Mouse (Mus musculus): ENCODE data around the gene Palm3. TPM values are rescaled to one million over a fixed set of nuclear protein-coding genes. Genes with fewer than 3 reads are reported as not detected.

Gene Palm3
- polyA plus RNA-seq, 1 experiment from 2014 or later = 6.7 TPM

- 85% methylated on average over 2 of the region's 2 CpGs for WGBS
- Histone ChIP-seq H3K4me2 (no peak overlapping the region), H3K9me3 (no peaks in the 10 kb centered on the region), H3K4me1 (no peaks in the 10 kb centered on the region), H3K9ac (no peak overlapping the region), H3K4me3 (replicated peaks) (no peak overlapping the region), H3K27me3 (replicated peaks) (no peaks in the 10 kb centered on the region), H3K36me3 (no peaks in the 10 kb centered on the region), H3K27ac (no peak overlapping the region)
- ATAC-seq (ENCODE audit: insufficient read depth, low FRiP score, low read depth) = no peak
Measured at GRCm38 (mm10) chr8:84060245-84060644, 39.0 kb downstream of the Palm3 start.

- Histone ChIP-seq H3K9me3 (no peaks in the 10 kb centered on the region), H3K27ac (no peak overlapping the region), H3K9ac (no peak overlapping the region), H3K27me3 (replicated peaks) (no peaks in the 10 kb centered on the region), H3K4me3 (replicated peaks) (no peak overlapping the region), H3K4me1 (peaks cover 14% of the 10 kb centered on the region), H3K36me3 (no peaks in the 10 kb centered on the region), H3K4me2 (no peak overlapping the region)
- ATAC-seq (ENCODE audit: insufficient read depth, low FRiP score, low read depth) = no peak
- WGBS = 62% methylated on average over 8 of the region's 8 CpGs
Measured at GRCm38 (mm10) chr8:84063861-84064610, 42.8 kb downstream of the Palm3 start.

- ATAC-seq (ENCODE audit: insufficient read depth, low FRiP score, low read depth) = no peak
- Histone ChIP-seq H3K9ac (peak within 1 kb of the TSS; percentile 37; the same call in 1 of the 2 replicates), H3K27me3 (replicated peaks) (no peaks in the 10 kb centered on the region), H3K27ac (peak within 1 kb of the TSS; percentile 89), H3K9me3 (no peaks in the 10 kb centered on the region), H3K4me2 (peak within 1 kb of the TSS; percentile 83), H3K4me3 (replicated peaks) (peak within 1 kb of the TSS; percentile 89), H3K4me1 (peaks cover 23% of the 10 kb centered on the region), H3K36me3 (no peaks in the 10 kb centered on the region)
- 88% methylated on average over 1 of the region's 1 CpGs for WGBS
Measured at GRCm38 (mm10) chr8:84065037-84065436, 43.8 kb downstream of the Palm3 start, which contains the start of gene Gm10643. Gene Gm10643 (minus strand): TSS chr8:84065137.

DNA sequence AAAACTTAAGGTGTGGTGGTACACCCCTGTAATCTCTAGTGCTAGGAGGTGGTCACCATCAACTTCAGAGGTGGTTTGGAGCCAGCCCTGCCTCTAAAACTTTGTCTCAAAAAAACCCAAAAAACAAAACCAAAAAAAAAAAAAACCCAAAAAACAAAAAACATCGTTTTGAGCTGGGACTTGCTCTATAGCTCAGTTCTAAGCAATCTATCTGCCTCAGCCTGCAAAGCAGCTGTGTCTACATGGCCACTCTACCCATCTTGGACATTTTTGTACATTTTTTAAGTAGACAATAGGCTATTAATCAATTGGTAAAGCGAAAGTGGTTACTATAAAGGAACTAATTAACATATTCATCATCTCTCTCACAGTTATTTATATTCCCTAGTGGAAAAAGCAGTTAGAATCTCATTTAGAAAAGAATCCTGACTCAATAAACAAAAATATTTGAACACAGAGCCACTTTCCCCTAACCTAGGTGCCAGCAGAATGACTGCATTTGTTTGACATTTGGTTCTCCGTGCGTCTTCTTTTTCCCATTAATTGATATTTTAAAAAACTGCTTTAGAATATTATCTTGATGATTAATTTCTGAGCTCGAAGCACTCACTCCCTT lies 44.3 kb downstream of the Palm3 start:
- no peak for ATAC-seq (ENCODE audit: insufficient read depth, low FRiP score, low read depth)
- 18% methylated on average over 5 of the region's 5 CpGs for WGBS
- Histone ChIP-seq H3K4me2 (peak overlapping the region; percentile 83), H3K4me1 (peaks cover 27% of the 10 kb centered on the region), H3K36me3 (no peaks in the 10 kb centered on the region), H3K27me3 (replicated peaks) (no peaks in the 10 kb centered on the region), H3K27ac (peak overlapping the region; percentile 89), H3K9me3 (no peaks in the 10 kb centered on the region), H3K9ac (peak overlapping the region; percentile 37; the same call in 1 of the 2 replicates), H3K4me3 (replicated peaks) (peak overlapping the region; percentile 89)

DNA sequence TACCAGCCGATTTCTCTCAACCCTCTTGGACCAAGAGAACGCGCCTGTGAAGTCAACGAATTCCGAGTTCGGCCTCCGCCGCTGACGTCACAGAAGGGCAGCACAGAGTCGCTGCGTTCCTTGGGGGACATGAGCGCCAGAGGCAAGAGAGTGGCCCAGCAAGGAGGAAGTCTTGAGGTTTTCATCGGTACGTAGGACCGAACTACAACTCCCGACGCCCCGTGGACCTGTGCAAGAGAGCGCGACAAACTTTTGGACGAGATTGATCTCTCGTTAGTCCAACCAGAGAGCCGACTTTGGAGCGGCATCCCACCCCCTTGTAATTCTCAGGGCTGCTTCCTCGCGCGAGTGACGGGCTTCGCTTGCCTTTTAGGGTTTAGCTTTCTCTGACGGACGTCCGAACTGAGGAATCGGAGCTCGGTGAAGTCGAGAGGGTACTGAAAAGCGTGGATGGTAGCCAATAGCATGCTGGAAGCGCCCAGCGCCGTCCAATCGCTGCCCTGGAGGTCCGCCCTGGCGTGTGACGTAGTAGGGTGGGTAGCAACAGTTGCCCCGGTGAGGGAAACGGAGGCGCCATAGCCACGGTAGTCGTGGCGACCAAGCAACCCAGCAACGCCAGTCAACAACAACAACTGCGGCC lies 45.1 kb downstream of the Palm3 start, which contains the start of gene Rfx1:
TSS of gene Rfx1 (plus strand) at position 544 of the 640 bp plus-strand sequence.
- under 1% methylated on average over 51 of the region's 51 CpGs for WGBS
- no peaks in the 10 kb centered on the region for H3K36me3 ChIP-seq
- ATAC-seq (ENCODE audit: insufficient read depth, low FRiP score, low read depth) = peak; percentile 97
- peaks cover 29% of the 10 kb centered on the region for H3K4me1 ChIP-seq
- peak within 1 kb of the TSS; percentile 76 for H3K9ac ChIP-seq
- peak within 1 kb of the TSS; percentile 98 for H3K27ac ChIP-seq
- H3K4me3 ChIP-seq (replicated peaks) = peak within 1 kb of the TSS; percentile 89
- H3K27me3 ChIP-seq (replicated peaks) = no peaks in the 10 kb centered on the region
- peak within 1 kb of the TSS; percentile 83 for H3K4me2 ChIP-seq
- H3K9me3 ChIP-seq = no peaks in the 10 kb centered on the region

DNA sequence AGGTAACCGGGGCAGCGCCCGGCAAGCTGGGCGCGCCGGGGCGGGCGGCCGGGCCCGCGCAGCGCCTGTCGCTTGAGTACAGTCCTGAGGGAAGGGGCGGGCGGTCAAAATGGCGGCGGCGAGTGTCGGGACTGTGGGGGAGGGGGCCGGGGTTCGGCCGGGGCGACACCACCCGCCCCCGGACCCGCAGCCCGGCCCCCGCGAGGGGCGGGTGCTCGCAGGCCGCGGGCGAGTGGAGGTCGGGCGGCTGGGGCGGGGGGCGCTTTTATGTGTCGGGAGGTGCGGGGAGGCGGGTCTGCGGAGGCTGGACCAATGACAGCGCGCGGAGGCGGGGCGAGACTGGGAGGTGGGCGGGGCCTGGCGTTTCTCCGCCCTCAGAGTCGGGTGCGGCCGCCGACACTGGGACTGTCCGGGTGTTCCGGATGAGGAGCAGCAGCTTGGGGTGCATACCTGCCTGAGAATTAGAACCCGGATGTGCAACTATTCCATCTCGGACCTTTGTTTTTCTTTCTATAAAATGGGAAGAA lies 45.8 kb downstream of the Palm3 start:
- Histone ChIP-seq H3K27ac (peak overlapping the region; percentile 98), H3K9ac (peak overlapping the region; percentile 76)
- under 1% methylated on average over 49 of the region's 58 CpGs for WGBS

DNA sequence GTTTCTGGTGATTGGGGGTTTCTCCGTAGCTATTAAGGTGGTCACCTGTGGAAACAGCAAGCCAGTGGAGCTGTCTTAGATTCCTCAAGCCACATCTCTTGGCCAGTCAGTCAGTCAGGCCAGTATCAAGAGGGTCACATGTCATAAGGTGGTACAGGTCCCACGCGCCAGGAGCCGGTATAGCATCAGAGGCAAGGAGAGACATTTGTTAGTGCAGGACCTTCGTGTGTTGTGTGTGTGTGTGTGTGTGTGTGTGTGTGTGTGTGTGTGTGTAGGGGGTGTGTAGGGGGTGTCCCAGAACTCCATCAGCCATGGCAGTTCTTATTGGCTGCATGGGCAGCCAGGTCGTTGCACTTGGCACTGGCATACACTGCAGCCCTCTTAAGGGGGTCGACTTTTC lies 46.6 kb downstream of the Palm3 start:
- Histone ChIP-seq H3K9ac (no peak overlapping the region), H3K4me3 (replicated peaks) (peak overlapping the region; percentile 89), H3K27me3 (replicated peaks) (no peaks in the 10 kb centered on the region), H3K4me1 (peaks cover 42% of the 10 kb centered on the region), H3K36me3 (no peaks in the 10 kb centered on the region), H3K27ac (0 out of 2 replicates have a peak overlapping the region, but pooled peaks have one; percentile 0), H3K4me2 (peak overlapping the region; percentile 53), H3K9me3 (no peaks in the 10 kb centered on the region)
- no peak for ATAC-seq (ENCODE audit: insufficient read depth, low FRiP score, low read depth)
- WGBS = 78% methylated on average over 7 of the region's 7 CpGs

More for the DNA sequence above, 45.8 kb downstream of the Palm3 start:
- H3K4me1 ChIP-seq = peaks cover 35% of the 10 kb centered on the region
- H3K4me2 ChIP-seq = peak overlapping the region; percentile 53
- no peaks in the 10 kb centered on the region for H3K36me3 ChIP-seq
- H3K27me3 ChIP-seq (replicated peaks) = no peaks in the 10 kb centered on the region
- H3K9me3 ChIP-seq = no peaks in the 10 kb centered on the region
- H3K4me3 ChIP-seq (replicated peaks) = peak overlapping the region; percentile 89
- ATAC-seq (ENCODE audit: insufficient read depth, low FRiP score, low read depth) = peak; percentile 57

GRCm38 (mm10) chr8:84068316-84069035 lies 47.2 kb downstream of the Palm3 start:
- Histone ChIP-seq H3K4me2 (peak overlapping the region; percentile 53; the same call in 1 of the 2 replicates), H3K36me3 (no peaks in the 10 kb centered on the region), H3K9ac (no peak overlapping the region), H3K4me1 (peaks cover 48% of the 10 kb centered on the region), H3K9me3 (no peaks in the 10 kb centered on the region), H3K27ac (no peak overlapping the region), H3K4me3 (replicated peaks) (no peak overlapping the region), H3K27me3 (replicated peaks) (no peaks in the 10 kb centered on the region)
- no peak for ATAC-seq (ENCODE audit: insufficient read depth, low FRiP score, low read depth)
- 47% methylated on average over 12 of the region's 12 CpGs for WGBS

- 27% methylated on average over 1 of the region's 1 CpGs for WGBS
- H3K27me3 ChIP-seq (replicated peaks) = no peaks in the 10 kb centered on the region
- no peak overlapping the region for H3K27ac ChIP-seq
- no peak overlapping the region for H3K4me2 ChIP-seq
- no peaks in the 10 kb centered on the region for H3K9me3 ChIP-seq
- H3K36me3 ChIP-seq = no peaks in the 10 kb centered on the region
- no peak overlapping the region for H3K4me3 ChIP-seq (replicated peaks)
- peaks cover 48% of the 10 kb centered on the region for H3K4me1 ChIP-seq
- ATAC-seq (ENCODE audit: insufficient read depth, low FRiP score, low read depth) = no peak
- no peak overlapping the region for H3K9ac ChIP-seq
Measured at GRCm38 (mm10) chr8:84069169-84069568, 47.9 kb downstream of the Palm3 start.

GRCm38 (mm10) chr8:84069750-84070149 lies 48.5 kb downstream of the Palm3 start:
- Histone ChIP-seq H3K4me1 (peaks cover 48% of the 10 kb centered on the region), H3K9me3 (no peaks in the 10 kb centered on the region), H3K36me3 (no peaks in the 10 kb centered on the region), H3K4me3 (replicated peaks) (no peak overlapping the region), H3K9ac (no peak overlapping the region), H3K4me2 (no peak overlapping the region), H3K27me3 (replicated peaks) (no peaks in the 10 kb centered on the region), H3K27ac (no peak overlapping the region)
- 57% methylated on average over 2 of the region's 2 CpGs for WGBS
- no peak for ATAC-seq (ENCODE audit: insufficient read depth, low FRiP score, low read depth)

DNA sequence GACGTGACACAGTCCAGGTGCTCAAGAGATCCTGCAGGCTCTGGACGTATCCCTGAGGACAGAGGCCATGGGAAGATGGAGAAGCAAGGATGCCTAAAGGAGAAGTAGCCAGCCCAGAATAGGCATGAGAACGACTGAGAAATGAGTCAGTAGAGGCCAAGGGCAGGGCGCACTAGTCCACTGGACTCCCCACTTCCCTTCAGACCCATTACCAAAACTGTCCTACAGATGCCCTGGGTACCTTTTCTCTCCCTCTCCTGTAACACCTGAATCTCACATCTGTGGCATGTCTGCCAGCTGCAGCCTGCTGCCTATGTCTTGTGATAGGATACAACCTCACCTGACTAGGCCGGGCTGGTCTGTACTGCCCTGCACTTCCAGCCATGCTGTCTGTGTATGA lies 49.0 kb downstream of the Palm3 start:
- Histone ChIP-seq H3K9ac (no peak overlapping the region), H3K36me3 (peaks cover 3% of the 10 kb centered on the region; the same call in 1 of the 2 replicates), H3K9me3 (no peaks in the 10 kb centered on the region), H3K4me2 (no peak overlapping the region), H3K4me3 (replicated peaks) (no peak overlapping the region), H3K4me1 (peaks cover 48% of the 10 kb centered on the region), H3K27me3 (replicated peaks) (no peaks in the 10 kb centered on the region), H3K27ac (no peak overlapping the region)
- ATAC-seq (ENCODE audit: insufficient read depth, low FRiP score, low read depth) = no peak
- WGBS = 76% methylated on average over 5 of the region's 5 CpGs

Data from stomach, embryonic 15.5 days (tissue).